Mouse (Mus musculus) gastrocnemius, adult 2 months (tissue): ENCODE data around the gene Acot12. TPM values are rescaled to one million over a fixed set of nuclear protein-coding genes. Genes with fewer than 3 reads are reported as not detected.
A peak's percentile ranks its signal among the peaks of the same experiment; 100 is the strongest.

Experiments
- DNase-seq: peaks from one replicate; pipeline ENCODE4 v3.0.0; 2022
- H3K27ac ChIP-seq: fragments of 200-600 bp; 2 replicates; pipeline ENCODE4 v1.8.1; 2022; ENCODE audit warnings: mild to moderate bottlenecking
- H3K4me3 ChIP-seq: fragments of 200-600 bp; 2 replicates; pipeline ENCODE4 v1.8.1; 2022; ENCODE audit warnings: mild to moderate bottlenecking, moderate library complexity
- CTCF ChIP-seq: fragments of 200-600 bp; IDR thresholded peaks from 2 replicates; pipeline ENCODE4 v1.8.1; 2022; ENCODE audit warnings: antibody characterized with exemption, mild to moderate bottlenecking, moderate library complexity
- intact Hi-C: fragments of 180-260 bp; cut with DNase I; formaldehyde crosslinking; loops from one replicate; pipeline ENCODE4 v1.15.1; 2025
- total RNA-seq, 2 experiments: library from RNA; stranded (reverse); gene quantifications; 2 replicates each; pipeline ENCODE4 v1.2.3; 2021

Gene Acot12
- total RNA-seq, 2 experiments from 2014 or later, result not detected

GRCm38 (mm10) chr13:91765627-91766026 is 24.3 kb downstream of the Acot12 start:
- no peak for DNase-seq
- intact Hi-C loops, result no loop called here
- H3K27ac ChIP-seq, result no peak overlapping the region
- TF ChIP-seq CTCF, result no peak
- no peak overlapping the region for H3K4me3 ChIP-seq

- H3K27ac ChIP-seq, result no peak overlapping the region
- no peak for TF ChIP-seq CTCF
- intact Hi-C loops, result no loop called here
- H3K4me3 ChIP-seq, result no peak overlapping the region
- no peak for DNase-seq
These were observed 27.7 kb downstream of the Acot12 start for GRCm38 (mm10) chr13:91768683-91769651.

- intact Hi-C loops, result no loop called here
- TF ChIP-seq CTCF, result no peak
- DNase-seq, result no peak
- H3K27ac ChIP-seq, result no peak overlapping the region
- H3K4me3 ChIP-seq, result no peak overlapping the region
These were observed 36.8 kb downstream of the Acot12 start for GRCm38 (mm10) chr13:91778092-91778491.

GRCm38 (mm10) chr13:91779892-91780291 is 38.6 kb downstream of the Acot12 start:
- intact Hi-C loops, result no loop called here
- TF ChIP-seq CTCF, result no peak
- DNase-seq, result no peak
- H3K4me3 ChIP-seq, result no peak overlapping the region
- no peak overlapping the region for H3K27ac ChIP-seq

GRCm38 (mm10) chr13:91792035-91792434 is 50.7 kb downstream of the Acot12 start:
- DNase-seq, result no peak
- H3K27ac ChIP-seq, result no peak overlapping the region
- no peak for TF ChIP-seq CTCF
- intact Hi-C loops, result no loop called here
- H3K4me3 ChIP-seq, result no peak overlapping the region

GRCm38 (mm10) chr13:91794926-91795436 is 53.7 kb downstream of the Acot12 start:
- no peak for DNase-seq
- Histone ChIP-seq H3K4me3 (no peak overlapping the region), H3K27ac (no peak overlapping the region)
- intact Hi-C loops, result no loop called here
- no peak for TF ChIP-seq CTCF

GRCm38 (mm10) chr13:91795593-91795992 is 54.3 kb downstream of the Acot12 start:
- no peak for DNase-seq
- TF ChIP-seq CTCF, result no peak
- no peak overlapping the region for H3K27ac ChIP-seq
- intact Hi-C loops, result no loop called here
- no peak overlapping the region for H3K4me3 ChIP-seq

GRCm38 (mm10) chr13:91796003-91796402 is 54.7 kb downstream of the Acot12 start:
- intact Hi-C loops, result no loop called here
- Histone ChIP-seq H3K27ac (no peak overlapping the region), H3K4me3 (no peak overlapping the region)
- no peak for DNase-seq
- TF ChIP-seq CTCF, result no peak

- Histone ChIP-seq H3K27ac (no peak overlapping the region), H3K4me3 (no peak overlapping the region)
- intact Hi-C loops, result no loop called here
- no peak for TF ChIP-seq CTCF
- no peak for DNase-seq
These were observed 55.6 kb downstream of the Acot12 start for GRCm38 (mm10) chr13:91796916-91797315.

GRCm38 (mm10) chr13:91797442-91797841 is 56.1 kb downstream of the Acot12 start:
- DNase-seq, result no peak
- no peak for TF ChIP-seq CTCF
- intact Hi-C loops, result no loop called here
- Histone ChIP-seq H3K4me3 (no peak overlapping the region), H3K27ac (no peak overlapping the region)

- intact Hi-C loops, result loop anchor here (10.0 kb wide), 1 partner anchor 337 kb away; the partner anchor contains the start of gene Ssbp2
- no peak for DNase-seq
- Histone ChIP-seq H3K27ac (no peak overlapping the region), H3K4me3 (no peak overlapping the region)
- no peak for TF ChIP-seq CTCF
These were observed 60.4 kb downstream of the Acot12 start for GRCm38 (mm10) chr13:91801726-91802125.

- TF ChIP-seq CTCF, result peak; percentile 50
- Histone ChIP-seq H3K27ac (peak within 1 kb of the TSS; percentile 97), H3K4me3 (peak within 1 kb of the TSS; percentile 86)
- intact Hi-C loops, result loop anchor here (5.0 to 10.0 kb wide), 3 partner anchors 50 to 342 kb away; partner anchors contain the start of gene Ssbp2
- DNase-seq, result peak; percentile 92
These were observed 66.0 kb downstream of the Acot12 start, which contains the start of gene Zcchc9 for GRCm38 (mm10) chr13:91807155-91807839. Gene Zcchc9, minus strand, starts transcription at chr13:91807705.
